ENCODE assay signal across 11 mouse cellular contexts in the genomic region with DNA sequence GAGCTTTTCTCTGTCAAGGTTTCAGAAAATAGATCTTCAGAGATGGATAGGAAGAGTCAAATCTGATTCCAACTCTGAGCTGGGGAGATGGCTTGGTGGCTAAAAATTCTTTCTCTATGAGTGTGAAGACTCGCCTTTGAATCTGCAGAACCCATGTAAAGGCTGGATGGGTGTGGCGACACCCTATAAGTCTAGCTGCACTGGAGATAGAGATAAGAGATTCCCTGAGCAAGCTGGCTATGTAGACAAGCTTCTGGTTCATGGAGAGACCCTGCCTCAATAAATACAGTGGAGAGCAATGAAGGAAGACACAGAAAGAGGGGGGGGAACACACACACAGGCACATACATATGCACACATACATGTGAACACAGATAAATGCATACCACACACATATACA.
"Had no signal": no experiment of that assay in that cellular context is flagged by ENCODE, and none has a peak within 500 bp of the region (broad histone marks: within the 10 kb centered on the region; RNA-seq: fewer than 3 reads in every experiment).

No protein-coding gene starts in this region.

- H3K4me3 ChIP-seq: left cerebral cortex, adult 2 months; lung, embryonic 15.5 days; megakaryocyte, embryonic 14.5 days; midbrain, embryonic 13.5 days had no signal

- DNase-seq: kidney, adult 8-10 months; kidney, postnatal 25 days; lung, postnatal 14 days; thymus, postnatal 4 days had no signal

- H3K4me2 ChIP-seq: lung, embryonic 15.5 days; midbrain, embryonic 13.5 days had no signal

- H3K9me3 ChIP-seq: lung, embryonic 15.5 days; midbrain, embryonic 13.5 days had no signal

- H3K27ac ChIP-seq: left cerebral cortex, adult 2 months; lung, embryonic 15.5 days; macrophage; midbrain, embryonic 13.5 days; stomach, postnatal 0 days had no signal

- H3K9ac ChIP-seq: lung, embryonic 15.5 days; midbrain, embryonic 13.5 days had no signal

- H3K4me1 ChIP-seq: lung, embryonic 15.5 days; megakaryocyte, embryonic 14.5 days had no signal

- H3K36me3 ChIP-seq: lung, embryonic 15.5 days; midbrain, embryonic 13.5 days had no signal

- H3K27me3 ChIP-seq: lung, embryonic 15.5 days; megakaryocyte, embryonic 14.5 days; midbrain, embryonic 13.5 days had no signal

- ATAC-seq: intestine, postnatal 0 days; midbrain, embryonic 13.5 days had no signal
